Mouse (Mus musculus): ENCODE data around the gene Bicral. TPM values are rescaled to one million over a fixed set of nuclear protein-coding genes. Genes with fewer than 3 reads are reported as not detected.

Bicral gene
- polyA plus RNA-seq, 1 experiment from 2014 or later: 10.8 TPM

- Histone ChIP-seq H3K4me2 (ENCODE audit: low read depth, low read length) (no peak overlapping the region), H3K36me3 (ENCODE audit: control insufficient read depth, insufficient read depth, low read length) (peaks cover 30% of the 10 kb centered on the region), H3K9ac (replicated peaks; ENCODE audit: low read depth, low read length) (no peak overlapping the region), H3K9me3 (ENCODE audit: control insufficient read depth, low read length) (no peaks in the 10 kb centered on the region), H3K4me3 (ENCODE audit: low read depth, low read length) (no peak overlapping the region), H3K27me3 (ENCODE audit: control insufficient read depth, insufficient read depth, low read length) (no peaks in the 10 kb centered on the region), H3K27ac (ENCODE audit: low read depth, low read length) (no peak overlapping the region), H3K4me1 (ENCODE audit: control insufficient read depth, insufficient read depth, low read length) (no peaks in the 10 kb centered on the region)
- WGBS: 95% methylated on average over 8 of the region's 8 CpGs
- ATAC-seq (ENCODE audit: low read depth): no peak
Observed at GRCm38 (mm10) chr17:46823091-46823490, 35.2 kb downstream of the Bicral start.

GRCm38 (mm10) chr17:46820628-46821027 is 37.7 kb downstream of the Bicral start:
- no peak for ATAC-seq (ENCODE audit: low read depth)
- Histone ChIP-seq H3K4me1 (ENCODE audit: control insufficient read depth, insufficient read depth, low read length) (no peaks in the 10 kb centered on the region), H3K4me2 (ENCODE audit: low read depth, low read length) (no peak overlapping the region), H3K36me3 (ENCODE audit: control insufficient read depth, insufficient read depth, low read length) (peaks cover 29% of the 10 kb centered on the region), H3K27me3 (ENCODE audit: control insufficient read depth, insufficient read depth, low read length) (no peaks in the 10 kb centered on the region), H3K9me3 (ENCODE audit: control insufficient read depth, low read length) (no peaks in the 10 kb centered on the region), H3K9ac (replicated peaks; ENCODE audit: low read depth, low read length) (no peak overlapping the region), H3K4me3 (ENCODE audit: low read depth, low read length) (no peak overlapping the region), H3K27ac (ENCODE audit: low read depth, low read length) (no peak overlapping the region)
- WGBS: 93% methylated on average over 7 of the region's 7 CpGs

DNA sequence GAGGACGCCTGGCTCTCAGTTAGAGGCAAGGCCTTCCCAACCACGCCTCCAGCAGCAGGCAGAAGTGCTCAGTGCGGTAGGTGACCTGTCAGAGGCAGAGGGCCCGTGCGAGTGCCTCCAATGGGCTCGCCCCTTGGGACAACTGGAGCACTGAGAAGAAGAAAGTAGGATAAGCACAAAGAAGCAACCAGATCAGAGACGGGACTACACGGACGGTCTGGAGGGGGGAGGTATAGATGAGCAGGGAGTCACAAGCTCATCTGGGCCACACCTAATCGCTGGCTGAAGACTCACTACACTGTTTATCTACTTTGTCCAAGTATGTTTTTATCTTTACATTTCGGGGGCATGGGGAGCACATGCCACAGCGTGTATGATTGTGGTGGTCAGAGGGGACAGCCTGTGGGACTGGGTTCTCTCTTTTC is 40.5 kb downstream of the Bicral start:
- Histone ChIP-seq H3K27me3 (ENCODE audit: control insufficient read depth, insufficient read depth, low read length) (no peaks in the 10 kb centered on the region), H3K36me3 (ENCODE audit: control insufficient read depth, insufficient read depth, low read length) (peaks cover 15% of the 10 kb centered on the region; the same call in 1 of the 2 replicates)
- 86% methylated on average over 12 of the region's 12 CpGs for WGBS

GRCm38 (mm10) chr17:46816306-46816705 is 42.0 kb downstream of the Bicral start:
- Histone ChIP-seq H3K27ac (ENCODE audit: low read depth, low read length) (no peak overlapping the region), H3K36me3 (ENCODE audit: control insufficient read depth, insufficient read depth, low read length) (peaks cover 8% of the 10 kb centered on the region; the same call in 1 of the 2 replicates), H3K27me3 (ENCODE audit: control insufficient read depth, insufficient read depth, low read length) (no peaks in the 10 kb centered on the region), H3K9me3 (ENCODE audit: control insufficient read depth, low read length) (no peaks in the 10 kb centered on the region), H3K9ac (replicated peaks; ENCODE audit: low read depth, low read length) (no peak overlapping the region), H3K4me1 (ENCODE audit: control insufficient read depth, insufficient read depth, low read length) (no peaks in the 10 kb centered on the region), H3K4me3 (ENCODE audit: low read depth, low read length) (no peak overlapping the region), H3K4me2 (ENCODE audit: low read depth, low read length) (no peak overlapping the region)
- ATAC-seq (ENCODE audit: low read depth): no peak
- WGBS: 69% methylated on average over 13 of the region's 13 CpGs

More for the DNA sequence above, 40.5 kb downstream of the Bicral start:
- H3K4me2 ChIP-seq (ENCODE audit: low read depth, low read length): no peak overlapping the region
- H3K4me3 ChIP-seq (ENCODE audit: low read depth, low read length): no peak overlapping the region
- H3K27ac ChIP-seq (ENCODE audit: low read depth, low read length): no peak overlapping the region
- no peak for ATAC-seq (ENCODE audit: low read depth)
- no peak overlapping the region for H3K9ac ChIP-seq (replicated peaks; ENCODE audit: low read depth, low read length)
- no peaks in the 10 kb centered on the region for H3K9me3 ChIP-seq (ENCODE audit: control insufficient read depth, low read length)
- no peaks in the 10 kb centered on the region for H3K4me1 ChIP-seq (ENCODE audit: control insufficient read depth, insufficient read depth, low read length)

- Histone ChIP-seq H3K4me3 (ENCODE audit: low read depth, low read length) (no peak overlapping the region), H3K4me2 (ENCODE audit: low read depth, low read length) (no peak overlapping the region), H3K4me1 (ENCODE audit: control insufficient read depth, insufficient read depth, low read length) (no peaks in the 10 kb centered on the region), H3K9me3 (ENCODE audit: control insufficient read depth, low read length) (no peaks in the 10 kb centered on the region), H3K36me3 (ENCODE audit: control insufficient read depth, insufficient read depth, low read length) (peaks cover 12% of the 10 kb centered on the region; the same call in 1 of the 2 replicates), H3K27me3 (ENCODE audit: control insufficient read depth, insufficient read depth, low read length) (no peaks in the 10 kb centered on the region), H3K9ac (replicated peaks; ENCODE audit: low read depth, low read length) (no peak overlapping the region), H3K27ac (ENCODE audit: low read depth, low read length) (no peak overlapping the region)
- no peak for ATAC-seq (ENCODE audit: low read depth)
- 94% methylated on average over 6 of the region's 6 CpGs for WGBS
Observed at GRCm38 (mm10) chr17:46814497-46814896, 43.8 kb downstream of the Bicral start.

- no peak for ATAC-seq (ENCODE audit: low read depth)
Observed at GRCm38 (mm10) chr17:46813637-46814036, 44.6 kb downstream of the Bicral start.

GRCm38 (mm10) chr17:46812442-46812841 is 45.8 kb downstream of the Bicral start:
- Histone ChIP-seq H3K27me3 (ENCODE audit: control insufficient read depth, insufficient read depth, low read length) (no peaks in the 10 kb centered on the region), H3K4me3 (ENCODE audit: low read depth, low read length) (no peak overlapping the region), H3K27ac (ENCODE audit: low read depth, low read length) (no peak overlapping the region), H3K36me3 (ENCODE audit: control insufficient read depth, insufficient read depth, low read length) (peaks cover 19% of the 10 kb centered on the region), H3K9ac (replicated peaks; ENCODE audit: low read depth, low read length) (no peak overlapping the region), H3K4me1 (ENCODE audit: control insufficient read depth, insufficient read depth, low read length) (no peaks in the 10 kb centered on the region), H3K4me2 (ENCODE audit: low read depth, low read length) (no peak overlapping the region), H3K9me3 (ENCODE audit: control insufficient read depth, low read length) (no peaks in the 10 kb centered on the region)
- 88% methylated on average over 1 of the region's 1 CpGs for WGBS
- no peak for ATAC-seq (ENCODE audit: low read depth)

More at GRCm38 (mm10) chr17:46813637-46814036, 44.6 kb downstream of the Bicral start:
- no peak overlapping the region for H3K4me2 ChIP-seq (ENCODE audit: low read depth, low read length)
- H3K4me3 ChIP-seq (ENCODE audit: low read depth, low read length): no peak overlapping the region
- H3K9me3 ChIP-seq (ENCODE audit: control insufficient read depth, low read length): no peaks in the 10 kb centered on the region
- H3K9ac ChIP-seq (replicated peaks; ENCODE audit: low read depth, low read length): no peak overlapping the region
- WGBS: 86% methylated on average over 8 of the region's 8 CpGs
- peaks cover 10% of the 10 kb centered on the region; the same call in 1 of the 2 replicates for H3K36me3 ChIP-seq (ENCODE audit: control insufficient read depth, insufficient read depth, low read length)
- H3K27me3 ChIP-seq (ENCODE audit: control insufficient read depth, insufficient read depth, low read length): no peaks in the 10 kb centered on the region
- no peak overlapping the region for H3K27ac ChIP-seq (ENCODE audit: low read depth, low read length)
- H3K4me1 ChIP-seq (ENCODE audit: control insufficient read depth, insufficient read depth, low read length): no peaks in the 10 kb centered on the region

GRCm38 (mm10) chr17:46810672-46811071 is 47.6 kb downstream of the Bicral start:
- H3K27me3 ChIP-seq (ENCODE audit: control insufficient read depth, insufficient read depth, low read length): no peaks in the 10 kb centered on the region
- no peaks in the 10 kb centered on the region for H3K4me1 ChIP-seq (ENCODE audit: control insufficient read depth, insufficient read depth, low read length)
- no peaks in the 10 kb centered on the region for H3K9me3 ChIP-seq (ENCODE audit: control insufficient read depth, low read length)
- no peak for ATAC-seq (ENCODE audit: low read depth)
- H3K4me3 ChIP-seq (ENCODE audit: low read depth, low read length): no peak overlapping the region
- 90% methylated on average over 3 of the region's 3 CpGs for WGBS
- H3K36me3 ChIP-seq (ENCODE audit: control insufficient read depth, insufficient read depth, low read length): peaks cover 24% of the 10 kb centered on the region
- no peak overlapping the region for H3K9ac ChIP-seq (replicated peaks; ENCODE audit: low read depth, low read length)
- H3K27ac ChIP-seq (ENCODE audit: low read depth, low read length): no peak overlapping the region
- no peak overlapping the region for H3K4me2 ChIP-seq (ENCODE audit: low read depth, low read length)

- H3K9me3 ChIP-seq (ENCODE audit: control insufficient read depth, low read length): no peaks in the 10 kb centered on the region
- no peak overlapping the region for H3K9ac ChIP-seq (replicated peaks; ENCODE audit: low read depth, low read length)
- no peaks in the 10 kb centered on the region for H3K27me3 ChIP-seq (ENCODE audit: control insufficient read depth, insufficient read depth, low read length)
- no peaks in the 10 kb centered on the region for H3K4me1 ChIP-seq (ENCODE audit: control insufficient read depth, insufficient read depth, low read length)
- H3K36me3 ChIP-seq (ENCODE audit: control insufficient read depth, insufficient read depth, low read length): peaks cover 29% of the 10 kb centered on the region
- 87% methylated on average over 6 of the region's 6 CpGs for WGBS
- H3K4me3 ChIP-seq (ENCODE audit: low read depth, low read length): no peak overlapping the region
- H3K27ac ChIP-seq (ENCODE audit: low read depth, low read length): no peak overlapping the region
- no peak overlapping the region for H3K4me2 ChIP-seq (ENCODE audit: low read depth, low read length)
- ATAC-seq (ENCODE audit: low read depth): no peak
Observed at GRCm38 (mm10) chr17:46809131-46809830, 49.0 kb downstream of the Bicral start.
